Mouse (Mus musculus): ENCODE measurements around the gene Prnp.

The Prnp gene

GRCm38 (mm10) chr2:131909683-131910572 lies at the start of gene Prnp, which contains the start of gene Prn:
Gene Prnp (plus strand): TSS chr2:131909928.
Gene Prn (plus strand): TSS chr2:131909957.
- DNase-seq = peak; percentile 96

GRCm38 (mm10) chr2:131862617-131863275 lies 47.0 kb upstream of the Prnp start:
- DNase-seq = no peak

GRCm38 (mm10) chr2:131863472-131863871 lies 46.3 kb upstream of the Prnp start:
- no peak for DNase-seq

GRCm38 (mm10) chr2:131864262-131864796 lies 45.4 kb upstream of the Prnp start:
- DNase-seq = no peak

GRCm38 (mm10) chr2:131866676-131867075 lies 43.1 kb upstream of the Prnp start:
- DNase-seq = no peak

GRCm38 (mm10) chr2:131868983-131869382 lies 40.7 kb upstream of the Prnp start:
- DNase-seq = no peak

GRCm38 (mm10) chr2:131873376-131873775 lies 36.4 kb upstream of the Prnp start:
- no peak for DNase-seq

GRCm38 (mm10) chr2:131876551-131877265 lies 33.0 kb upstream of the Prnp start:
- no peak for DNase-seq

- no peak for DNase-seq
Measured at GRCm38 (mm10) chr2:131881766-131882165, 28.0 kb upstream of the Prnp start.

GRCm38 (mm10) chr2:131883136-131883535 lies 26.6 kb upstream of the Prnp start:
- DNase-seq = no peak

GRCm38 (mm10) chr2:131886503-131887160 lies 23.1 kb upstream of the Prnp start:
- DNase-seq = no peak

GRCm38 (mm10) chr2:131888233-131888632 lies 21.5 kb upstream of the Prnp start:
- no peak for DNase-seq

GRCm38 (mm10) chr2:131892534-131892933 lies 17.2 kb upstream of the Prnp start:
- DNase-seq = peak; percentile 39

GRCm38 (mm10) chr2:131895106-131895505 lies 14.6 kb upstream of the Prnp start:
- DNase-seq = no peak

GRCm38 (mm10) chr2:131896011-131896410 lies 13.7 kb upstream of the Prnp start:
- DNase-seq = no peak

GRCm38 (mm10) chr2:131897336-131898109 lies 12.2 kb upstream of the Prnp start:
- DNase-seq = no peak

- no peak for DNase-seq
Measured at GRCm38 (mm10) chr2:131902423-131902822, 7.3 kb upstream of the Prnp start.

GRCm38 (mm10) chr2:131902867-131903266 lies 6.9 kb upstream of the Prnp start:
- DNase-seq = peak; percentile 17

- no peak for DNase-seq
Measured at GRCm38 (mm10) chr2:131905025-131905424, 4.7 kb upstream of the Prnp start.

GRCm38 (mm10) chr2:131905776-131906175 lies 4.0 kb upstream of the Prnp start:
- no peak for DNase-seq

- no peak for DNase-seq
Measured at GRCm38 (mm10) chr2:131906266-131906665, 3.5 kb upstream of the Prnp start.

GRCm38 (mm10) chr2:131906846-131907245 lies 2.9 kb upstream of the Prnp start:
- peak; percentile 19 for DNase-seq
